Mouse (Mus musculus) adrenal gland, postnatal 4 days (tissue): Measurements from ENCODE around the gene Acbd6. TPM values are rescaled to one million over a fixed set of nuclear protein-coding genes. Genes with fewer than 3 reads are reported as not detected.

ENCODE experiments used
- DNase-seq, 2 experiments: peaks; one replicate each; pipeline ENCODE4 v3.0.0; 2021 to 2022; ENCODE audit warnings: low spot score in 2 of 2, mixed read lengths in 2 of 2
- total RNA-seq, 2 experiments: library from RNA; stranded (reverse); gene quantifications; 2 replicates each; pipeline ENCODE4 v1.2.3; 2021

The Acbd6 gene
- total RNA-seq, 2 experiments from 2014 or later = 90.1 to 95.7 TPM

- no peak for DNase-seq
Measured at GRCm38 (mm10) chr1:155646345-155647307, 88.7 kb downstream of the Acbd6 start.

GRCm38 (mm10) chr1:155650121-155650846, 92.4 kb downstream of the Acbd6 start:
- no peak for DNase-seq

- no peak for DNase-seq
Measured at GRCm38 (mm10) chr1:155654961-155655360, 97.0 kb downstream of the Acbd6 start.

GRCm38 (mm10) chr1:155656321-155656720, 98.4 kb downstream of the Acbd6 start:
- no peak for DNase-seq

GRCm38 (mm10) chr1:155663994-155664393, 106.1 kb downstream of the Acbd6 start:
- no peak for DNase-seq

GRCm38 (mm10) chr1:155675570-155675969, 117.7 kb downstream of the Acbd6 start:
- DNase-seq = no peak

GRCm38 (mm10) chr1:155681116-155681799, 123.3 kb downstream of the Acbd6 start:
- DNase-seq = no peak

GRCm38 (mm10) chr1:155686816-155687215, 128.9 kb downstream of the Acbd6 start:
- no peak for DNase-seq

- no peak for DNase-seq
Measured at GRCm38 (mm10) chr1:155689141-155689540, 131.2 kb downstream of the Acbd6 start.

GRCm38 (mm10) chr1:155689558-155689957, 131.6 kb downstream of the Acbd6 start:
- no peak for DNase-seq

GRCm38 (mm10) chr1:155692230-155692629, 134.3 kb downstream of the Acbd6 start:
- DNase-seq = no peak

- DNase-seq = no peak
Measured at GRCm38 (mm10) chr1:155693026-155693425, 135.1 kb downstream of the Acbd6 start.

- DNase-seq = no peak
Measured at GRCm38 (mm10) chr1:155693443-155693842, 135.5 kb downstream of the Acbd6 start.

GRCm38 (mm10) chr1:155698373-155699159, 140.6 kb downstream of the Acbd6 start:
- DNase-seq = no peak

GRCm38 (mm10) chr1:155700886-155701285, 143.0 kb downstream of the Acbd6 start:
- no peak for DNase-seq

- no peak for DNase-seq
Measured at GRCm38 (mm10) chr1:155703191-155703680, 145.3 kb downstream of the Acbd6 start.

- DNase-seq = no peak
Measured at GRCm38 (mm10) chr1:155704182-155704581, 146.3 kb downstream of the Acbd6 start.

- DNase-seq = no peak
Measured at GRCm38 (mm10) chr1:155713306-155713705, 155.4 kb downstream of the Acbd6 start.

GRCm38 (mm10) chr1:155715366-155715765, 157.4 kb downstream of the Acbd6 start:
- no peak for DNase-seq

- no peak for DNase-seq
Measured at GRCm38 (mm10) chr1:155717301-155717700, 159.4 kb downstream of the Acbd6 start.
